8 mouse cellular contexts compared by ENCODE assay signal in genomic region chr14:45220957-45221630, GRCm38 (mm10). TPM values are rescaled to one million over a fixed set of nuclear protein-coding genes. Genes with fewer than 3 reads are reported as not detected.
DNase-seq lines count a peak whose midpoint lies in the region; ATAC-seq and TF ChIP-seq lines count a peak whose summit lies in the region.

No protein-coding gene starts in this region.

- no peaks in the 10 kb centered on the region for H3K27me3 ChIP-seq in lung, embryonic 14.5 days (ENCODE audit: insufficient read depth, low read length)
- H3K27me3 ChIP-seq in embryonic facial prominence, embryonic 12.5 days: no peaks in the 10 kb centered on the region
- H3K27me3 ChIP-seq in neural tube, embryonic 12.5 days (replicated peaks): no peaks in the 10 kb centered on the region

- H3K4me1 ChIP-seq in lung, embryonic 14.5 days (ENCODE audit: insufficient read depth): no peaks in the 10 kb centered on the region
- peaks cover 6% of the 10 kb centered on the region; the same call in 1 of the 2 replicates for H3K4me1 ChIP-seq in embryonic facial prominence, embryonic 12.5 days
- H3K4me1 ChIP-seq in neural tube, embryonic 12.5 days: peaks cover 6% of the 10 kb centered on the region

- peak overlapping the region; percentile 80 for H3K4me3 ChIP-seq in lung, embryonic 14.5 days (ENCODE audit: low read depth, low read length)
- peak overlapping the region; percentile 71 for H3K4me3 ChIP-seq in embryonic facial prominence, embryonic 12.5 days
- H3K4me3 ChIP-seq in neural tube, embryonic 12.5 days: peak overlapping the region; percentile 86

- no peaks in the 10 kb centered on the region for H3K36me3 ChIP-seq in lung, embryonic 14.5 days (ENCODE audit: insufficient read depth)
- no peaks in the 10 kb centered on the region for H3K36me3 ChIP-seq in embryonic facial prominence, embryonic 12.5 days
- H3K36me3 ChIP-seq in neural tube, embryonic 12.5 days: no peaks in the 10 kb centered on the region

- ATAC-seq in lung, embryonic 14.5 days (ENCODE audit: insufficient read depth): no peak
- no peak for ATAC-seq in embryonic facial prominence, embryonic 12.5 days (ENCODE audit: insufficient number of reproducible peaks, insufficient read depth, low FRiP score, low TSS enrichment)
- 0 out of 2 replicates have a peak, but pooled peaks have one; percentile 1 for ATAC-seq in neural tube, embryonic 12.5 days (ENCODE audit: low FRiP score, low read depth)

- DNase-seq in lung, embryonic 14.5 days: no peak
- no peak for DNase-seq in lung, postnatal 14 days
- DNase-seq in hindlimb bud, embryonic 11.5 days (ENCODE audit: extremely low spot score, low read depth, low spot score): peak; percentile 12
- no peak for DNase-seq in adrenal gland, adult (ENCODE audit: inconsistent age in 2 of 2, low spot score in 1 of 2)
- DNase-seq in left cerebral cortex, postnatal 36 days (ENCODE audit: low spot score in 2 of 2): no peak
- no peak for DNase-seq in layer of hippocampus, adult 11-12 months (ENCODE audit: low spot score)

- H3K4me2 ChIP-seq in lung, embryonic 14.5 days: peak overlapping the region; percentile 99
- peak overlapping the region; percentile 88 for H3K4me2 ChIP-seq in embryonic facial prominence, embryonic 12.5 days (replicated peaks)
- peak overlapping the region; percentile 77 for H3K4me2 ChIP-seq in neural tube, embryonic 12.5 days (replicated peaks)

- no peaks in the 10 kb centered on the region for H3K9me3 ChIP-seq in lung, embryonic 14.5 days (ENCODE audit: low read depth, low read length)
- no peaks in the 10 kb centered on the region for H3K9me3 ChIP-seq in embryonic facial prominence, embryonic 12.5 days
- no peaks in the 10 kb centered on the region for H3K9me3 ChIP-seq in neural tube, embryonic 12.5 days

- TF ChIP-seq CTCF in lung, embryonic 14.5 days (IDR thresholded peaks at IDR 0.05; ENCODE audit: low read depth): peak; percentile 8; the same call in 1 of the 2 replicates

- WGBS in lung, embryonic 14.5 days: 7% methylated on average over 11 of the region's 11 CpGs
- 9% methylated on average over 11 of the region's 11 CpGs for WGBS in embryonic facial prominence, embryonic 12.5 days
- WGBS in neural tube, embryonic 12.5 days: 10% methylated on average over 11 of the region's 11 CpGs

- intact Hi-C loops in left cerebral cortex, postnatal 36 days (cut with DNase I): no loop called here

- 0 out of 2 replicates have a peak overlapping the region, but pooled peaks have one; percentile 93 for H3K27ac ChIP-seq in lung, embryonic 14.5 days (ENCODE audit: low read depth)
- 0 out of 2 replicates have a peak overlapping the region, but pooled peaks have one; percentile 17 for H3K27ac ChIP-seq in embryonic facial prominence, embryonic 12.5 days
- peak overlapping the region; percentile 97; the same call in 1 of the 2 replicates for H3K27ac ChIP-seq in neural tube, embryonic 12.5 days

- H3K9ac ChIP-seq in lung, embryonic 14.5 days: peak overlapping the region; percentile 80
- peak overlapping the region; percentile 87 for H3K9ac ChIP-seq in embryonic facial prominence, embryonic 12.5 days
- peak overlapping the region; percentile 96 for H3K9ac ChIP-seq in neural tube, embryonic 12.5 days

RNA-seq across cellular contexts. Expression of gene Txndc16, which starts 1.0 kb away (rescaled TPM):
- 13.8 and 17.5 TPM in 2 replicates for polyA plus RNA-seq in lung, embryonic 14.5 days (2014; fragmentation: Nextera tagmentation; extraction: Ambion mirVana)
- 18.4 and 21.4 TPM in 2 replicates for polyA plus RNA-seq in embryonic facial prominence, embryonic 12.5 days (2016; fragmentation: Nextera tagmentation; extraction: Ambion mirVana)
- polyA plus RNA-seq in neural tube, embryonic 12.5 days (2016; fragmentation: Nextera tagmentation; extraction: Ambion mirVana): 25.0 and 26.8 TPM in 2 replicates
- total RNA-seq in left cerebral cortex, postnatal 36 days (2021): 10 to 100 TPM; 69.9 to 74.0 TPM

RNA-seq across cellular contexts. Expression of gene Gpr137c, which starts 1.6 kb away (rescaled TPM):
- 2.1 and 2.2 TPM in 2 replicates for polyA plus RNA-seq in lung, embryonic 14.5 days (2014; fragmentation: Nextera tagmentation; extraction: Ambion mirVana)
- 5.5 and 5.8 TPM in 2 replicates for polyA plus RNA-seq in embryonic facial prominence, embryonic 12.5 days (2016; fragmentation: Nextera tagmentation; extraction: Ambion mirVana)
- polyA plus RNA-seq in neural tube, embryonic 12.5 days (2016; fragmentation: Nextera tagmentation; extraction: Ambion mirVana): 10.2 and 12.6 TPM in 2 replicates
- 10 to 100 TPM; 31.9 to 35.9 TPM for total RNA-seq in left cerebral cortex, postnatal 36 days (2021)

Comparison
In these comparisons a context has a peak if more than half of its experiments do, and no peak if none do; other contexts are left out.
1. H3K27ac ChIP-seq: peak in every context shown above with its lines; median percentile 97 in neural tube, embryonic 12.5 days; 93 in lung, embryonic 14.5 days; 17 in embryonic facial prominence, embryonic 12.5 days.